Mouse (Mus musculus) hindbrain, postnatal 0 days (tissue): ENCODE measurements around the gene Mrpl52. TPM values are rescaled to one million over a fixed set of nuclear protein-coding genes. Genes with fewer than 3 reads are reported as not detected.

Experiments used
- ATAC-seq: fragments of 200-750 bp; cut with Nextera tagmentation; 2 replicates; pipeline ENCODE4 v1.8.0; 2017; ENCODE audit warnings: mild to moderate bottlenecking, moderate TSS enrichment, moderate library complexity
- DNase-seq: peaks from one replicate; pipeline ENCODE4 v3.0.0-alpha.2; 2015; ENCODE audit warnings: low spot score
- H3K27ac ChIP-seq: fragments of 300-500 bp; sonication (generic); 2 replicates; pipeline ENCODE4 v1.5.1; 2014; ENCODE audit warnings: mild to moderate bottlenecking
- H3K27me3 ChIP-seq: fragments of 300-500 bp; sonication (generic); 2 replicates; pipeline ENCODE4 v1.6.1; 2014; ENCODE audit warnings: low read length, mixed read lengths; ENCODE audit not compliant: insufficient read depth
- H3K36me3 ChIP-seq: fragments of 300-500 bp; sonication (generic); 2 replicates; pipeline ENCODE4 v1.6.1; 2014; ENCODE audit warnings: low read length, mixed read lengths; ENCODE audit not compliant: insufficient read depth
- H3K4me1 ChIP-seq: fragments of 300-500 bp; sonication (generic); 2 replicates; pipeline ENCODE4 v1.6.1; 2014; ENCODE audit warnings: antibody characterized with exemption, low read length, mixed read lengths; ENCODE audit not compliant: insufficient read depth
- H3K4me2 ChIP-seq: fragments of 300-500 bp; sonication (generic); 2 replicates; pipeline ENCODE4 v1.6.1; 2014; ENCODE audit warnings: low read depth, mild to moderate bottlenecking, low read length, moderate library complexity, mixed read lengths
- H3K4me3 ChIP-seq: fragments of 300-500 bp; sonication (generic); 2 replicates; pipeline ENCODE4 v1.5.1; 2014; ENCODE audit warnings: low read length
- H3K9ac ChIP-seq: fragments of 300-500 bp; sonication (generic); replicated peaks from 2 replicates; pipeline ENCODE4 v1.6.1; 2014; ENCODE audit warnings: mild to moderate bottlenecking, low read length, moderate library complexity, mixed read lengths
- H3K9me3 ChIP-seq: fragments of 300-500 bp; sonication (generic); 2 replicates; pipeline ENCODE4 v1.6.1; 2016; ENCODE audit warnings: low read length, mixed read lengths
- CTCF ChIP-seq: IDR thresholded peaks from 2 replicates; pipeline ENCODE4 v1.5.1; 2016; ENCODE audit warnings: antibody characterized with exemption, control low read depth, low read depth
- WGBS: fragments of 180-500 bp; shearing (Covaris S2); extraction: QIAGEN DNeasy Blood & Tissue Kit; methylation state at CpG from one replicate; pipeline ENCODE4 v1.1.7; 2014; 5-methylcytosine and 5-hydroxymethylcytosine counted together
- polyA plus RNA-seq: library from polyadenylated mRNA; unstranded; fragments of >200 nt; fragmentation: Nextera tagmentation; extraction: Ambion mirVana; gene quantifications from 2 replicates; pipeline ENCODE4 v1.2.1, GENCODE M21; 2015
- total RNA-seq: library from RNA; depleted of rRNA; stranded (reverse); fragments of >200 nt; gene quantifications from 2 replicates; pipeline ENCODE4 v1.2.3, GENCODE M21; 2014

Gene Mrpl52
- total and polyA plus RNA-seq, 2 experiments from 2014 or later = 113 to 266 TPM

DNA sequence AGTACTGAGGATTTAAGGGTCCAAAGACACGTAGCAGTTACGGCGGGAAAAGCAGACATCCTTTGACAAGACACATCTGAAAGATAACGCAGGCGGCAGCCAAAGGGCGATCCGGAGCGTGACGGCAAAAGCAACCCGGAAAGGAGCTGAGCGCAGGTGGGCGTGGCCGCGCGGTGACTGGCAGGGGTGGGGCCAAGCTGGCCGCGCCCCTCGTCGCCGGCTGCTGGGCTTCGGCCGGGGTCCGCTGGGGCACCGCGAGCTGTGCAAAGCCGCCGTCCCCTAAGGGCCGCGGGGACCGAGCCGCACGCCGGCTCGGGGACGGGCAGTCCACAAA is 37.2 kb downstream of the Mrpl52 start, which contains the start of gene Lrp10:
TSS of gene Lrp10 (plus strand) at position 179 of the 334 bp plus-strand sequence.
- peak within 1 kb of the TSS; percentile 89 for H3K4me2 ChIP-seq
- H3K36me3 ChIP-seq = peaks cover 6% of the 10 kb centered on the region
- no peaks in the 10 kb centered on the region for H3K4me1 ChIP-seq
- ATAC-seq (peak; percentile 92), DNase-seq (peak; percentile 89)
- no peaks in the 10 kb centered on the region for H3K9me3 ChIP-seq
- peak within 1 kb of the TSS; percentile 61 for H3K27ac ChIP-seq
- WGBS = under 1% methylated on average over 35 of the region's 35 CpGs
- H3K4me3 ChIP-seq = peak within 1 kb of the TSS; percentile 82
- no peak for TF ChIP-seq CTCF
- no peaks in the 10 kb centered on the region for H3K27me3 ChIP-seq
- H3K9ac ChIP-seq = peak within 1 kb of the TSS; percentile 75

DNA sequence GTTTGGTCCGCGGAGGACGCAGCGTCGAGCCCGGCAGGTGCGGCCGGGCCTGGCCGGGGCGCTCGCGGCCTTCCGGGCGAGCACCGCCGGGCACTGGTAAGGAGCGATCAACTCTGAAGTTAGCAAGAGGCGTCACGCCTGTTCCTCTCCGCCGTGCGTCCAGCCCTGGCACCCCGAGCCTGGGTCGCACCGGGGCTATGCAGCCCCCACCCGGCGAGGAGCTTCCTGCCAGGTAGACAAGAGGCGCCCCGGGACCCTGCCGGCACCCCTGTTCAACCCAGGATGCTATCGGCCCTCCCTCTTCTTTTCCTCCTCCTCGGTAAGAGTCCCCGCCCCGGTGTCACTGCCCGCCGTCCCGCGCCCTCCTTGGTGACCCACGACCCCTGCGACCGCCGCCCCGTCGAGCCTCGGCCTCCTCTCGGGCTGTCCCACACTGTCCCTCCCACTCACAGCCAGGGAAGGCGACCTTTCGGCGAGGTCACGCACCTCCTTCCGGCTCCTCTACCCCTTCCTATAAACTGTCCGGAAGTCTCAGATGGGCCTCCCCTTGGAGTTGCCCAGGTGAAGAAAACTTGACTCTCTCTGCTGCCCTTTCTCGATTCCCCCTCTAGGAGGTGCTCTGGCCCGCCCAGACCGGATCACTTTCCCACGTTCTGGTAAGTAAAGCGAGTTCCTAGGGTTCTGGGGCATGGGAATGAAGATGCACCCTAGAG is 37.7 kb downstream of the Mrpl52 start:
- H3K4me1 ChIP-seq = no peaks in the 10 kb centered on the region
- peak overlapping the region; percentile 61 for H3K27ac ChIP-seq
- no peaks in the 10 kb centered on the region for H3K27me3 ChIP-seq
- peaks cover 10% of the 10 kb centered on the region for H3K36me3 ChIP-seq
- peak overlapping the region; percentile 89 for H3K4me2 ChIP-seq
- peak overlapping the region; percentile 75 for H3K9ac ChIP-seq
- peak overlapping the region; percentile 82 for H3K4me3 ChIP-seq
- TF ChIP-seq CTCF = peak; percentile 69
- DNase-seq (peak; percentile 68), ATAC-seq (peak; percentile 76)
- no peaks in the 10 kb centered on the region for H3K9me3 ChIP-seq
- WGBS = under 1% methylated on average over 54 of the region's 57 CpGs

GRCm38 (mm10) chr14:54471467-54471866 is 44.8 kb downstream of the Mrpl52 start:
- TF ChIP-seq CTCF = no peak
- Histone ChIP-seq H3K4me3 (no peak overlapping the region), H3K27ac (no peak overlapping the region), H3K9ac (no peak overlapping the region), H3K27me3 (no peaks in the 10 kb centered on the region), H3K9me3 (no peaks in the 10 kb centered on the region), H3K36me3 (peaks cover 19% of the 10 kb centered on the region), H3K4me1 (peaks cover 5% of the 10 kb centered on the region; the same call in 1 of the 2 replicates), H3K4me2 (no peak overlapping the region)
- ATAC-seq (no peak), DNase-seq (no peak)
- 87% methylated on average over 2 of the region's 2 CpGs for WGBS

- Histone ChIP-seq H3K4me2 (no peak overlapping the region), H3K4me1 (peaks cover 15% of the 10 kb centered on the region; the same call in 1 of the 2 replicates), H3K27me3 (no peaks in the 10 kb centered on the region), H3K9me3 (no peaks in the 10 kb centered on the region), H3K36me3 (peaks cover 19% of the 10 kb centered on the region), H3K4me3 (no peak overlapping the region), H3K27ac (peak overlapping the region; percentile 11; the same call in 1 of the 2 replicates), H3K9ac (no peak overlapping the region)
- DNase-seq (peak; percentile 72), ATAC-seq (0 out of 2 replicates have a peak, but pooled peaks have one; percentile 8)
- no peak for TF ChIP-seq CTCF
- 49% methylated on average over 5 of the region's 5 CpGs for WGBS
Observed at GRCm38 (mm10) chr14:54472671-54473070, 46.0 kb downstream of the Mrpl52 start.

GRCm38 (mm10) chr14:54474744-54475143 is 48.0 kb downstream of the Mrpl52 start:
- no peak overlapping the region for H3K4me3 ChIP-seq
- no peaks in the 10 kb centered on the region for H3K9me3 ChIP-seq
- H3K4me2 ChIP-seq = no peak overlapping the region
- 0 out of 2 replicates have a peak, but pooled peaks cover 3% of the 10 kb centered on the region for H3K27me3 ChIP-seq
- no peak overlapping the region for H3K27ac ChIP-seq
- H3K4me1 ChIP-seq = peaks cover 21% of the 10 kb centered on the region
- H3K9ac ChIP-seq = no peak overlapping the region
- H3K36me3 ChIP-seq = peaks cover 6% of the 10 kb centered on the region; the same call in 1 of the 2 replicates
- peak; percentile 12 for DNase-seq
- no peak for TF ChIP-seq CTCF
- 60% methylated on average over 5 of the region's 5 CpGs for WGBS
- no peak for ATAC-seq

- Histone ChIP-seq H3K27me3 (0 out of 2 replicates have a peak, but pooled peaks cover 3% of the 10 kb centered on the region), H3K36me3 (no peaks in the 10 kb centered on the region), H3K4me3 (peak within 1 kb of the TSS; percentile 45), H3K4me1 (peaks cover 21% of the 10 kb centered on the region), H3K27ac (peak within 1 kb of the TSS; percentile 60), H3K9me3 (no peaks in the 10 kb centered on the region), H3K4me2 (peak within 1 kb of the TSS; percentile 69), H3K9ac (peak within 1 kb of the TSS; percentile 53)
- peak; percentile 88 for ATAC-seq
- TF ChIP-seq CTCF = no peak; the same call in 1 of the 2 replicates
- 1% methylated on average over 23 of the region's 23 CpGs for WGBS
- peak; percentile 86 for DNase-seq
Observed at GRCm38 (mm10) chr14:54475941-54476844, 49.5 kb downstream of the Mrpl52 start, which contains the start of gene Rem2. TSS of gene Rem2 (plus strand) at chr14:54476100.
